Mouse (Mus musculus) limb, embryonic 14.5 days (tissue): ENCODE data around the gene Zfpl1. TPM values are rescaled to one million over a fixed set of nuclear protein-coding genes. Genes with fewer than 3 reads are reported as not detected.

Experiments
- ATAC-seq: fragments of 200-750 bp; cut with Nextera tagmentation; 2 replicates; pipeline ENCODE4 v1.8.0; 2017; ENCODE audit warnings: low read depth, moderate number of reproducible peaks, moderate TSS enrichment; ENCODE audit not compliant: low FRiP score
- DNase-seq: peaks from one replicate; pipeline ENCODE4 v3.0.0-alpha.2; 2015; ENCODE audit warnings: low spot score
- H3K27ac ChIP-seq: fragments of 300-500 bp; sonication (generic); replicated peaks from 2 replicates; pipeline ENCODE4 v1.5.1; 2014; ENCODE audit warnings: low read depth, mild to moderate bottlenecking, low read length, moderate library complexity, mixed read lengths
- H3K27me3 ChIP-seq: fragments of 300-500 bp; sonication (generic); 2 replicates; pipeline ENCODE4 v1.6.1; 2014; ENCODE audit warnings: low read length, mixed read lengths; ENCODE audit not compliant: control insufficient read depth, insufficient read depth
- H3K36me3 ChIP-seq: fragments of 300-500 bp; sonication (generic); 2 replicates; pipeline ENCODE4 v1.6.1; 2014; ENCODE audit warnings: mild to moderate bottlenecking, low read length, moderate library complexity, mixed read lengths; ENCODE audit not compliant: control insufficient read depth, insufficient read depth
- H3K4me1 ChIP-seq: fragments of 300-500 bp; sonication (generic); 2 replicates; pipeline ENCODE4 v1.6.1; 2014; ENCODE audit warnings: antibody characterized with exemption, low read length, mixed read lengths; ENCODE audit not compliant: control insufficient read depth, insufficient read depth
- H3K4me2 ChIP-seq: fragments of 300-500 bp; sonication (generic); replicated peaks from 2 replicates; pipeline ENCODE4 v1.6.1; 2014; ENCODE audit warnings: low read depth, mild to moderate bottlenecking, low read length, moderate library complexity; ENCODE audit not compliant: severe bottlenecking
- H3K4me3 ChIP-seq: fragments of 300-500 bp; sonication (generic); replicated peaks from 2 replicates; pipeline ENCODE4 v1.5.1; 2014; ENCODE audit warnings: low read length
- H3K9ac ChIP-seq: fragments of 300-500 bp; sonication (generic); 2 replicates; pipeline ENCODE4 v1.6.1; 2014; ENCODE audit warnings: mild to moderate bottlenecking, low read depth, low read length, moderate library complexity; ENCODE audit not compliant: severe bottlenecking
- H3K9me3 ChIP-seq: fragments of 300-500 bp; sonication (generic); 2 replicates; pipeline ENCODE4 v1.6.1; 2016; ENCODE audit warnings: low read length; ENCODE audit not compliant: control insufficient read depth
- POLR2A ChIP-seq: fragments of 200-500 bp; IDR thresholded peaks from 2 replicates; pipeline ENCODE4 v1.8.0; 2012; ENCODE audit warnings: inconsistent platforms, mild to moderate bottlenecking, moderate library complexity, borderline replicate concordance; ENCODE audit not compliant: insufficient read depth, insufficient read length; ENCODE audit errors: extremely low read depth
- WGBS: fragments of 180-500 bp; shearing (Covaris S2); extraction: QIAGEN DNeasy Blood & Tissue Kit; methylation state at CpG from one replicate; pipeline ENCODE4 v1.1.7; 2014; 5-methylcytosine and 5-hydroxymethylcytosine counted together
- polyA plus RNA-seq, 2 experiments: library from polyadenylated mRNA; depleted of rRNA in 1 of 2; stranded (reverse) in 1 of 2; unstranded in 1 of 2; fragments of >200 nt; fragmentation: Nextera tagmentation in 1 of 2; extraction: Ambion mirVana in 1 of 2; gene quantifications; 2 replicates each; pipeline versions ENCODE4 v1.2.1 to v1.2.3; 2012 to 2014

Gene Zfpl1
- polyA plus RNA-seq, 2 experiments = 91.0 to 134 TPM

GRCm38 (mm10) chr19:6068951-6069350 lies 15.8 kb downstream of the Zfpl1 start:
- Histone ChIP-seq H3K27ac (no peak overlapping the region), H3K27me3 (no peaks in the 10 kb centered on the region), H3K4me2 (no peak overlapping the region), H3K9ac (no peak overlapping the region), H3K4me3 (no peak overlapping the region), H3K9me3 (no peaks in the 10 kb centered on the region), H3K36me3 (peaks cover 41% of the 10 kb centered on the region), H3K4me1 (peaks cover 13% of the 10 kb centered on the region)
- ATAC-seq (no peak), DNase-seq (no peak)
- WGBS = 76% methylated on average over 4 of the region's 4 CpGs
- no peak for TF ChIP-seq POLR2A

GRCm38 (mm10) chr19:6067724-6068415 lies 16.9 kb downstream of the Zfpl1 start, which contains the start of gene Tm7sf2:
TSS of gene Tm7sf2 (minus strand) at chr19:6068373.
- Histone ChIP-seq H3K9me3 (no peaks in the 10 kb centered on the region), H3K36me3 (peaks cover 38% of the 10 kb centered on the region), H3K9ac (peak within 1 kb of the TSS; percentile 46), H3K4me1 (peaks cover 14% of the 10 kb centered on the region), H3K4me3 (peak within 1 kb of the TSS; percentile 46), H3K27me3 (no peaks in the 10 kb centered on the region), H3K4me2 (peak within 1 kb of the TSS; percentile 78), H3K27ac (peak within 1 kb of the TSS; percentile 26; the same call in 1 of the 2 replicates)
- TF ChIP-seq POLR2A = no peak
- 9% methylated on average over 30 of the region's 33 CpGs for WGBS
- DNase-seq (peak; percentile 92), ATAC-seq (peak; percentile 91)

- H3K4me2 ChIP-seq = peak overlapping the region; percentile 78
- no peaks in the 10 kb centered on the region for H3K9me3 ChIP-seq
- DNase-seq = peak; percentile 73
- H3K36me3 ChIP-seq = peaks cover 32% of the 10 kb centered on the region
- under 1% methylated on average over 28 of the region's 30 CpGs for WGBS
- H3K4me1 ChIP-seq = peaks cover 21% of the 10 kb centered on the region
- H3K9ac ChIP-seq = peak overlapping the region; percentile 46
- no peak for TF ChIP-seq POLR2A
- H3K27ac ChIP-seq = peak overlapping the region; percentile 26; the same call in 1 of the 2 replicates
- peak; percentile 53 for ATAC-seq
- H3K4me3 ChIP-seq = peak overlapping the region; percentile 46
- H3K27me3 ChIP-seq = no peaks in the 10 kb centered on the region
These were observed 17.6 kb downstream of the Zfpl1 start for GRCm38 (mm10) chr19:6067011-6067723.

- Histone ChIP-seq H3K27ac (no peak overlapping the region), H3K4me1 (peaks cover 23% of the 10 kb centered on the region), H3K9ac (peak overlapping the region; percentile 46), H3K36me3 (peaks cover 32% of the 10 kb centered on the region), H3K4me2 (peak overlapping the region; percentile 78), H3K27me3 (no peaks in the 10 kb centered on the region), H3K4me3 (peak overlapping the region; percentile 46), H3K9me3 (no peaks in the 10 kb centered on the region)
- WGBS = 35% methylated on average over 5 of the region's 5 CpGs
- DNase-seq = no peak
- no peak for ATAC-seq
- TF ChIP-seq POLR2A = no peak
These were observed 18.2 kb downstream of the Zfpl1 start for GRCm38 (mm10) chr19:6066571-6066970.

GRCm38 (mm10) chr19:6063081-6063480 lies 21.7 kb downstream of the Zfpl1 start:
- Histone ChIP-seq H3K27ac (no peak overlapping the region), H3K4me2 (no peak overlapping the region), H3K4me3 (no peak overlapping the region), H3K36me3 (peaks cover 18% of the 10 kb centered on the region; the same call in 1 of the 2 replicates), H3K4me1 (peaks cover 29% of the 10 kb centered on the region), H3K27me3 (no peaks in the 10 kb centered on the region), H3K9ac (0 out of 2 replicates have a peak overlapping the region, but pooled peaks have one; percentile 90), H3K9me3 (no peaks in the 10 kb centered on the region)
- no peak for TF ChIP-seq POLR2A
- ATAC-seq (no peak), DNase-seq (no peak)
- 92% methylated on average over 6 of the region's 6 CpGs for WGBS
